Mouse (Mus musculus) gastrocnemius, postnatal 14 days (tissue): ENCODE results near the gene Glb1l. TPM values are rescaled to one million over a fixed set of nuclear protein-coding genes. Genes with fewer than 3 reads are reported as not detected.

Source experiments
- DNase-seq: peaks from one replicate; pipeline ENCODE4 v3.0.0; 2021; ENCODE audit warnings: mixed read lengths
- intact Hi-C: fragments of 180-260 bp; cut with DNase I; formaldehyde crosslinking; loops from one replicate; pipeline ENCODE4 v1.15.1; 2025; ENCODE audit warnings: low total_unique reads
- microRNA-seq, 2 experiments: library from miRNA; unstranded; fragments of <30 nt; microRNA quantifications; one replicate each; pipeline ENCODE4 v1.2.0; 2021
- total RNA-seq, 2 experiments: library from RNA; stranded (reverse); gene quantifications; 2 replicates each; pipeline ENCODE4 v1.2.3; 2021

Glb1l gene
- total RNA-seq, 2 experiments from 2014 or later = 4.5 to 4.8 TPM

- intact Hi-C loops = no loop called here
- no peak for DNase-seq
These were observed 50.4 kb downstream of the Glb1l start for GRCm38 (mm10) chr1:75160256-75160617.

DNA sequence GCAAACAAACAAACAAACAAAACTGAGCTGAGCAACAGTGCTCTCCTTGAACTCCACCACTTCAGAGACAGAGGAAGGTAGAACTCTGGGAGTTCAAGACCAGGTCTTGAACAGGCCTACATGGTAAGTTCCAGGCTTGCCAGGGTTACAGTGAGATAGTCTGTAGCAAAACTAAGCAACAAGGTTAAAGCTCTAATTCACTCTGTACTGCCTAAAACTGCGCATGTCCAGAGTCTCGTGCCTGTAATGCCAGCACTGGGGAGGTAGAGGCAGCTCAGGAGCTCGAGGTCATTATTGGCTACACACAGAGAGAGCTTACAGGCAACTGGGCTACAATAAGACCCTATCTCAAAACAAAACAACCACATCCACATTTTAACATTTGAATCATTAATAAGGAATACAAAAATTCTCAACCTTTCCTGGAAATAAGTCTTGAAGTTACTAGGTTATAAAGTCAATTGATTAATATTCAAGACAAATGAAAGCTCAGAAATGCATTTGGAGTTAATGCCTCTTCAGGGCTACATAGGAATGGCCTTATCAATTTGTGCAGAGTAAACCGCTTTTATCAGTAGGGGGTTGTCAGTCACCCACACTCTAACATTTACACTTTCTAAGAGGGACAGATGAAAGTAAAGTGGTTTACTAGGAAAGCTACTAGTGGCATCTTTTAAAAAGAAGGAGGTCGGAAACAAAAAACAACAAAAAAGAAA, 50.9 kb downstream of the Glb1l start:
- intact Hi-C loops = no loop called here
- no peak for DNase-seq

DNA sequence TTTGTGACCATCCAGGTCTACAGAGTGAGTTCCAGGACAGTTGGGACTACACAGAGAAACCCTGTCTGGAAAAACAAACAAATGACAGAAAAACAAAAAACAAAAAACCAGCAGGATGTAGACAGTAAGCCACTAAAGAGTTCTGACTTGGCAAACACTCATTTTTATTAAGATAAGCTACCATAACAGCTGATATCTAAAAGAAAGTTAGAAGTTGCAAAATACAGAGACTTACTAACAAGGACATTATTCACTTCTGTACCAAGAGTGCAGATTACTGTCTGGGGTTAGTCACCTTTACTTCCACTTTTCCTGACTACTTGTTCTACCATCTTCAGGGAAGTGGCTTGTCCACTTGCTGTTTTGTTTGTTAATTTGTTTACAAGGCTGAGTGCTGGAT, 51.6 kb downstream of the Glb1l start:
- no peak for DNase-seq
- intact Hi-C loops = no loop called here

- no peak for DNase-seq
- intact Hi-C loops = no loop called here
These were observed 54.8 kb downstream of the Glb1l start for GRCm38 (mm10) chr1:75155837-75156236.

DNA sequence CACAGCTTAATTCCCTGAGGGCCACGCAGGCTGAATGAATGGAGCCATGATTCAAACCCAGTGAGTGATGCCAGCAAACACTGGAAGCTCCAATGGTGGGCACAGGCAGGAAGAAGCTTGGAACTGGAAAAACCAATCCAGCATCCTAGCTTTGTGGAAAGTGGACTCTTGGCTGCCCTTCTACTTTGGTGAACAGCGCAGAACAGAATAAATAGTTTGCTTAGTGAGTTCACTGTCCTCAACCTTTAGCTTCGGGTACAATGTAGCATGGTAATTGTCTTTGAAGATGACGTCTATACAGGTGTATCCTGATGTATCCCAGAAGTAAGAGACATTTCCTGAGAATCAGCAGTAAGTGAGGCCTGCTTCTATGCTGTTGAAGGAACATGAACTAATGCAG, 61.9 kb downstream of the Glb1l start:
- intact Hi-C loops = no loop called here
- no peak for DNase-seq

Small RNA genes within 50 kb of the gene (microRNA-seq; reads per million reads assigned to microRNA genes)
- 0 reads per million in 2 experiments for gene Gm27943

Other genes starting within 250 kb of the Glb1l start
- gene Nhej1, start 85.6 kb downstream of the Glb1l start, total RNA-seq = 1 to 10 TPM; 4.8 to 5.1 TPM
- under 1 TPM in 1 of 2 experiments, not detected in 1; 0.11 TPM for gene Slc23a3, start 76.9 kb downstream of the Glb1l start, total RNA-seq
- gene Cnppd1, start 68.1 kb downstream of the Glb1l start, total RNA-seq = 10 to 100 TPM; 15.1 to 18.4 TPM
- 10 to 100 TPM; 13.2 to 15.1 TPM for gene Retreg2, start 68.0 kb downstream of the Glb1l start, total RNA-seq
- 10 to 100 TPM; 14.9 to 17.0 TPM for gene Zfand2b, start 42.2 kb downstream of the Glb1l start, total RNA-seq
- 10 to 100 TPM; 25.2 to 26.4 TPM for gene Abcb6, start 30.4 kb downstream of the Glb1l start, total RNA-seq
- 1 to 10 TPM; 4.0 to 5.7 TPM for gene Ankzf1, start 18.7 kb downstream of the Glb1l start, total RNA-seq
- 10 to 100 TPM; 58.2 to 61.7 TPM for gene Atg9a, start 18.6 kb downstream of the Glb1l start, total RNA-seq
- gene Stk16, start within 50 bp of the Glb1l start, total RNA-seq = 10 to 100 TPM; 27.2 to 28.2 TPM
- gene Tuba4a, start 9.1 kb upstream of the Glb1l start, total RNA-seq = 100 to 1,000 TPM; 475 to 599 TPM
- gene A630095N17Rik, start 21.3 kb upstream of the Glb1l start, total RNA-seq = not detected
- gene Dnajb2, start 25.6 kb upstream of the Glb1l start, total RNA-seq = 10 to 100 TPM; 32.4 to 33.2 TPM
- gene Ptprn, start 53.7 kb upstream of the Glb1l start, total RNA-seq = under 1 TPM; 0.08 to 0.13 TPM
- gene Resp18, start 67.6 kb upstream of the Glb1l start, total RNA-seq = not detected
- gene Dnpep, start 107.2 kb upstream of the Glb1l start, total RNA-seq = 10 to 100 TPM; 52.7 to 54.6 TPM
- 1,000 to 10,000 TPM; 1,553 to 1,562 TPM for gene Des, start 149.5 kb upstream of the Glb1l start, total RNA-seq
- 100 to 1,000 TPM; 167 to 173 TPM for gene Speg, start 164.5 kb upstream of the Glb1l start, total RNA-seq
- gene Gmppa, start 225.1 kb upstream of the Glb1l start, total RNA-seq = 10 to 100 TPM; 34.5 to 38.7 TPM
- not detected for gene Asic4, start 239.6 kb upstream of the Glb1l start, total RNA-seq